Mouse (Mus musculus): ENCODE measurements around the gene Gcsam. TPM values are rescaled to one million over a fixed set of nuclear protein-coding genes. Genes with fewer than 3 reads are reported as not detected.

Gcsam gene
- polyA plus RNA-seq, 1 experiment from 2014 or later = 0.48 TPM

GRCm38 (mm10) chr16:45613247-45613646 is 3.1 kb downstream of the Gcsam start:
- Histone ChIP-seq H3K36me3 (ENCODE audit: control insufficient read depth, insufficient read depth, low read length) (no peaks in the 10 kb centered on the region), H3K9ac (ENCODE audit: low read length) (no peak overlapping the region), H3K9me3 (replicated peaks; ENCODE audit: control insufficient read depth, low read length) (no peaks in the 10 kb centered on the region), H3K27ac (ENCODE audit: low read length) (no peak overlapping the region), H3K4me1 (ENCODE audit: control insufficient read depth, insufficient read depth, low read length) (peaks cover 3% of the 10 kb centered on the region; the same call in 1 of the 2 replicates), H3K4me2 (ENCODE audit: low read depth, low read length) (no peak overlapping the region), H3K27me3 (ENCODE audit: control insufficient read depth, insufficient read depth, low read length) (no peaks in the 10 kb centered on the region), H3K4me3 (replicated peaks; ENCODE audit: low read length) (no peak overlapping the region)
- ATAC-seq (ENCODE audit: insufficient read depth, low FRiP score) = no peak
- WGBS = 55% methylated on average over 2 of the region's 2 CpGs

- Histone ChIP-seq H3K9me3 (replicated peaks; ENCODE audit: control insufficient read depth, low read length) (no peaks in the 10 kb centered on the region), H3K4me3 (replicated peaks; ENCODE audit: low read length) (no peak overlapping the region), H3K27ac (ENCODE audit: low read length) (no peak overlapping the region), H3K4me1 (ENCODE audit: control insufficient read depth, insufficient read depth, low read length) (no peaks in the 10 kb centered on the region), H3K4me2 (ENCODE audit: low read depth, low read length) (no peak overlapping the region), H3K9ac (ENCODE audit: low read length) (no peak overlapping the region), H3K27me3 (ENCODE audit: control insufficient read depth, insufficient read depth, low read length) (no peaks in the 10 kb centered on the region), H3K36me3 (ENCODE audit: control insufficient read depth, insufficient read depth, low read length) (no peaks in the 10 kb centered on the region)
- no peak for ATAC-seq (ENCODE audit: insufficient read depth, low FRiP score)
- WGBS = 94% methylated on average over 1 of the region's 1 CpGs
These were observed 5.8 kb downstream of the Gcsam start for GRCm38 (mm10) chr16:45615944-45616343.

- H3K36me3 ChIP-seq (ENCODE audit: control insufficient read depth, insufficient read depth, low read length) = no peaks in the 10 kb centered on the region
- H3K4me2 ChIP-seq (ENCODE audit: low read depth, low read length) = no peak overlapping the region
- no peak for ATAC-seq (ENCODE audit: insufficient read depth, low FRiP score)
- no peaks in the 10 kb centered on the region for H3K4me1 ChIP-seq (ENCODE audit: control insufficient read depth, insufficient read depth, low read length)
- H3K4me3 ChIP-seq (replicated peaks; ENCODE audit: low read length) = no peak overlapping the region
- H3K27me3 ChIP-seq (ENCODE audit: control insufficient read depth, insufficient read depth, low read length) = no peaks in the 10 kb centered on the region
- no peak overlapping the region for H3K27ac ChIP-seq (ENCODE audit: low read length)
- no peak overlapping the region for H3K9ac ChIP-seq (ENCODE audit: low read length)
- 55% methylated on average over 8 of the region's 8 CpGs for WGBS
- H3K9me3 ChIP-seq (replicated peaks; ENCODE audit: control insufficient read depth, low read length) = no peaks in the 10 kb centered on the region
These were observed 9.7 kb downstream of the Gcsam start for GRCm38 (mm10) chr16:45619751-45620375.

- Histone ChIP-seq H3K4me3 (replicated peaks; ENCODE audit: low read length) (no peak overlapping the region), H3K9ac (ENCODE audit: low read length) (no peak overlapping the region), H3K36me3 (ENCODE audit: control insufficient read depth, insufficient read depth, low read length) (no peaks in the 10 kb centered on the region), H3K9me3 (replicated peaks; ENCODE audit: control insufficient read depth, low read length) (no peaks in the 10 kb centered on the region), H3K27ac (ENCODE audit: low read length) (no peak overlapping the region), H3K4me1 (ENCODE audit: control insufficient read depth, insufficient read depth, low read length) (no peaks in the 10 kb centered on the region), H3K4me2 (ENCODE audit: low read depth, low read length) (no peak overlapping the region), H3K27me3 (ENCODE audit: control insufficient read depth, insufficient read depth, low read length) (no peaks in the 10 kb centered on the region)
- no peak for ATAC-seq (ENCODE audit: insufficient read depth, low FRiP score)
- 81% methylated on average over 4 of the region's 4 CpGs for WGBS
These were observed 13.1 kb downstream of the Gcsam start for GRCm38 (mm10) chr16:45623230-45623629.

- H3K27ac ChIP-seq (ENCODE audit: low read length) = no peak overlapping the region
- H3K4me1 ChIP-seq (ENCODE audit: control insufficient read depth, insufficient read depth, low read length) = no peaks in the 10 kb centered on the region
- no peak overlapping the region for H3K4me2 ChIP-seq (ENCODE audit: low read depth, low read length)
- no peaks in the 10 kb centered on the region for H3K27me3 ChIP-seq (ENCODE audit: control insufficient read depth, insufficient read depth, low read length)
- no peaks in the 10 kb centered on the region for H3K36me3 ChIP-seq (ENCODE audit: control insufficient read depth, insufficient read depth, low read length)
- 83% methylated on average over 2 of the region's 2 CpGs for WGBS
- ATAC-seq (ENCODE audit: insufficient read depth, low FRiP score) = no peak
- no peaks in the 10 kb centered on the region for H3K9me3 ChIP-seq (replicated peaks; ENCODE audit: control insufficient read depth, low read length)
- no peak overlapping the region for H3K9ac ChIP-seq (ENCODE audit: low read length)
- H3K4me3 ChIP-seq (replicated peaks; ENCODE audit: low read length) = no peak overlapping the region
These were observed 14.6 kb downstream of the Gcsam start for GRCm38 (mm10) chr16:45624791-45625190.

GRCm38 (mm10) chr16:45625342-45625741 is 15.2 kb downstream of the Gcsam start:
- Histone ChIP-seq H3K36me3 (ENCODE audit: control insufficient read depth, insufficient read depth, low read length) (no peaks in the 10 kb centered on the region), H3K4me2 (ENCODE audit: low read depth, low read length) (no peak overlapping the region), H3K9me3 (replicated peaks; ENCODE audit: control insufficient read depth, low read length) (no peaks in the 10 kb centered on the region), H3K4me3 (replicated peaks; ENCODE audit: low read length) (no peak overlapping the region), H3K27me3 (ENCODE audit: control insufficient read depth, insufficient read depth, low read length) (no peaks in the 10 kb centered on the region), H3K9ac (ENCODE audit: low read length) (no peak overlapping the region), H3K4me1 (ENCODE audit: control insufficient read depth, insufficient read depth, low read length) (no peaks in the 10 kb centered on the region), H3K27ac (ENCODE audit: low read length) (no peak overlapping the region)
- no peak for ATAC-seq (ENCODE audit: insufficient read depth, low FRiP score)
- 67% methylated on average over 2 of the region's 2 CpGs for WGBS

- Histone ChIP-seq H3K4me1 (ENCODE audit: control insufficient read depth, insufficient read depth, low read length) (no peaks in the 10 kb centered on the region), H3K9ac (ENCODE audit: low read length) (no peak overlapping the region), H3K27me3 (ENCODE audit: control insufficient read depth, insufficient read depth, low read length) (no peaks in the 10 kb centered on the region), H3K9me3 (replicated peaks; ENCODE audit: control insufficient read depth, low read length) (no peaks in the 10 kb centered on the region), H3K4me3 (replicated peaks; ENCODE audit: low read length) (no peak overlapping the region), H3K36me3 (ENCODE audit: control insufficient read depth, insufficient read depth, low read length) (no peaks in the 10 kb centered on the region), H3K27ac (ENCODE audit: low read length) (no peak overlapping the region), H3K4me2 (ENCODE audit: low read depth, low read length) (no peak overlapping the region)
- ATAC-seq (ENCODE audit: insufficient read depth, low FRiP score) = no peak
- WGBS = 70% methylated on average over 8 of the region's 8 CpGs
These were observed 19.4 kb downstream of the Gcsam start for GRCm38 (mm10) chr16:45629497-45630105.

- H3K4me1 ChIP-seq (ENCODE audit: control insufficient read depth, insufficient read depth, low read length) = no peaks in the 10 kb centered on the region
- no peaks in the 10 kb centered on the region for H3K27me3 ChIP-seq (ENCODE audit: control insufficient read depth, insufficient read depth, low read length)
- no peaks in the 10 kb centered on the region for H3K9me3 ChIP-seq (replicated peaks; ENCODE audit: control insufficient read depth, low read length)
- ATAC-seq (ENCODE audit: insufficient read depth, low FRiP score) = peak; percentile 60; the same call in 1 of the 2 replicates
- H3K36me3 ChIP-seq (ENCODE audit: control insufficient read depth, insufficient read depth, low read length) = no peaks in the 10 kb centered on the region
- no peak overlapping the region for H3K4me2 ChIP-seq (ENCODE audit: low read depth, low read length)
- H3K4me3 ChIP-seq (replicated peaks; ENCODE audit: low read length) = no peak overlapping the region
- WGBS = 48% methylated on average over 5 of the region's 5 CpGs
- H3K27ac ChIP-seq (ENCODE audit: low read length) = no peak overlapping the region
- no peak overlapping the region for H3K9ac ChIP-seq (ENCODE audit: low read length)
These were observed 20.3 kb downstream of the Gcsam start for GRCm38 (mm10) chr16:45630347-45630960.

- 59% methylated on average over 4 of the region's 4 CpGs for WGBS
- H3K36me3 ChIP-seq (ENCODE audit: control insufficient read depth, insufficient read depth, low read length) = no peaks in the 10 kb centered on the region
- H3K27me3 ChIP-seq (ENCODE audit: control insufficient read depth, insufficient read depth, low read length) = no peaks in the 10 kb centered on the region
- no peak overlapping the region for H3K27ac ChIP-seq (ENCODE audit: low read length)
- no peak overlapping the region for H3K4me3 ChIP-seq (replicated peaks; ENCODE audit: low read length)
- H3K4me2 ChIP-seq (ENCODE audit: low read depth, low read length) = no peak overlapping the region
- no peak for ATAC-seq (ENCODE audit: insufficient read depth, low FRiP score)
- no peaks in the 10 kb centered on the region for H3K9me3 ChIP-seq (replicated peaks; ENCODE audit: control insufficient read depth, low read length)
- H3K4me1 ChIP-seq (ENCODE audit: control insufficient read depth, insufficient read depth, low read length) = no peaks in the 10 kb centered on the region
- no peak overlapping the region for H3K9ac ChIP-seq (ENCODE audit: low read length)
These were observed 22.2 kb downstream of the Gcsam start for GRCm38 (mm10) chr16:45632420-45632819.
